Mouse (Mus musculus) ES-Bruce4 (cell line): ENCODE measurements at regions not wholly inside any gene's neighbourhood (a gene's known extent, or its start where the extent isn't known, plus 50 kb on each side); places are given as distances from the start of the nearest gene placed in this dataset.

Source experiments
- CTCF ChIP-seq: IDR thresholded peaks from one replicate; pipeline ENCODE4 v1.8.1; 2011; ENCODE audit warnings: low read depth, low read length
- EP300 ChIP-seq: IDR thresholded peaks from 2 replicates; pipeline ENCODE4 v1.6.1; 2011; ENCODE audit warnings: low read depth, low read length; ENCODE audit not compliant: insufficient read depth
- POLR2A ChIP-seq: IDR thresholded peaks from one replicate; pipeline ENCODE4 v1.8.1; 2011; ENCODE audit warnings: low read length; ENCODE audit not compliant: insufficient read depth

DNA sequence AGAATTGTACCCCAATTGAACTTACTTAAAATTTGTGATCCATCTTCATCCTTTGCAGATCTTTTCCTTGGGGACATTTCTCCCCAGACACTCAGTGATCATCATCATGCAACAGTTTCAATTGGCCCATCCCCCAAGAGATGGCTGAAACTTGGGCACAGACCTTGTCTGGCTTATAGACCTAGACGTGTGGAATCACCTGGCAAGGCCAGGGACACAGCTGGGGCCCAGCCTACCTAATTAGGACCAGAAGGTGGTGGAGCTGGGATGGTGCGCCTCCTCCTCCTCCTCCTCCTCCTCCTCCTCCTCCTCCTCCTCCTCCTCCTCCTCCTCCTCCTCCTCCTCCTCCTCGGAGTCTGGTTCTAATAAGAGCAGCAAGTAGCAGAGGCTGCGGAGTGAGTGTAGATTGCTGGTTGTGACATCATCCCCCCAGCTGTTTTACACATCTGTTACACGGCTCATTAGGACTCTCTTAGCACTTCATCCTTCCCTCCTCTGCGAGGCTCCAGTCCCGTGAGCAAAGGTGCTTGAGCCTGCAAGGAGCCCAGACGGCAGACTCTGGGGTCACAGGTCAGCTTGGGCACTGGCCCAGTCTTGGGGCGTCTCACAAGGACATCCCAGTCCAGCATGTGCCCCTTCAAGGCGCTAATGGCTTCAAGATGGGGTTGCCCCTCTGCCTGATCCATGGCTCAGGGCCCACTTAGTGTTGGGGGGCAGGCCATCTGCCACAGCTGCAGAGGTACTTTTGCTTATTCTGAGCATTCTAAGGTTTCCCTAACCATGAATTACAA lies 58.9 kb upstream of the Smim23 start:
- TF ChIP-seq CTCF: no peak
- no peak for TF ChIP-seq EP300
- TF ChIP-seq POLR2A: no peak
